Mouse (Mus musculus): Measurements from ENCODE around the gene Zfand4.
"Not testable (repeated sequence)": the region's sequence is repeated elsewhere in the genome, so short reads cannot be mapped to it uniquely, and the experiment has no call there.

The Zfand4 gene

GRCm38 (mm10) chr6:116264018-116264651 is at the start of gene Zfand4:
TSS of gene Zfand4 (plus strand) at chr6:116264222.
- DNase-seq, result peak; percentile 96 to 97

DNA sequence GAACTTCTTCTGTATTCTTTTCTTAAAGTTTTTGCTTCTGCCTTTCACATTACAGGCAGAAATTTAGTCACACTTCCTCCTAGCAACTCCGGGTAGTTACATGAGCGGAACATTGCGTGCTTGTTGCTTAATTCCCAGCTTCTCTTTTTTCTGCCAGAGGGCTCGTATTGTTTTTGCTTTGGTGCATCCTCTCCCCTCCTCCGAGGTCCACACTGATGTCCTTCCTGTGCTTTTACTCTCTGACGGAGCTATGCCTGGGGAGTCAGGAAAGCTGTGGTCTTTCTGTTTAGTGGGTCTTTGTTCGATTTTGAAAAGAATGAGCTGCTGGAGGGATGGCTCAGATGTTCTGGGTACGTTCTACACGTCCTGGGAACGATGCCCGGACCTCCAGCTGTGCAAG is 36.3 kb upstream of the Zfand4 start:
- DNase-seq, result no peak

- peak; percentile 79 to 80 for DNase-seq
Observed at GRCm38 (mm10) chr6:116228785-116229525, 35.1 kb upstream of the Zfand4 start.

DNA sequence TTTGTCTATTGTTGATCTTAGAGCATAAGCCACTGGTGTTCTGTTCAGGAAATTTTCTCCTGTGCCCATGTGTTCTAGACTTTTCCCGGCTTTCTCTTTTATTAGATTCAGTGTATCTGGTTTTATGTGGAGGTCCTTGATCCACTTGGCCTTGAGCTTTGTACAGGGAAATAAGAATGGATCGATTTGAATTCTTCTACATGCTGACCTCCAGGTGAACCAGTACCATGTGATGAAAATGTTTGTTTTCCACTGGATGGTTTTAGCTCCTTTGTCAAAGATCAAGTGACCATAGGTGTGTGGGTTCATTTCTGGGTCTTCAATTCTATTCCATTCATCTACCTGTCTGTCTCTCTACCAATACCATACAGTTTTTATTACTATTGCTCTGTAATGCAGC is 29.2 kb upstream of the Zfand4 start:
- not testable (repeated sequence) for DNase-seq

GRCm38 (mm10) chr6:116235336-116235735 is 28.7 kb upstream of the Zfand4 start:
- DNase-seq, result no peak

DNA sequence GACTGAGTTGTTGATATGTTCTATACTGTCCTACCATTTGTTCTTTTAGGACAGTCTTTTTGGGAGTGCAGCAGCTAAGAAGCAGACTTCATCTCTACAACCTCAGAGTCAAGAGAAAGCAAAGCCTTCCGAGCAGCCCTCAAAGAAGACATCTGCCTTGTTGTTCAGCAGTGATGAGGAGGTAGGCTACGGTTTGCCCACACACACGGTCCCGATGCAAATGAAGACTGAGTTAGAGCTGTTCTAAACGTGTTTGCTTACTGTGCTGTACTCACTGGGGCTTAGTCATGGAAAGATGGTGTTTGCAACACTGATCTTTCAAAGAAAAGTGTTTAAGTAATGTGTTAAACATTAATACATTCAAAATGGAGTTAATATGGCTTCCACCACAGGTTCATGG is 25.9 kb upstream of the Zfand4 start:
- no peak for DNase-seq

GRCm38 (mm10) chr6:116240371-116240770 is 23.7 kb upstream of the Zfand4 start:
- no peak for DNase-seq

DNA sequence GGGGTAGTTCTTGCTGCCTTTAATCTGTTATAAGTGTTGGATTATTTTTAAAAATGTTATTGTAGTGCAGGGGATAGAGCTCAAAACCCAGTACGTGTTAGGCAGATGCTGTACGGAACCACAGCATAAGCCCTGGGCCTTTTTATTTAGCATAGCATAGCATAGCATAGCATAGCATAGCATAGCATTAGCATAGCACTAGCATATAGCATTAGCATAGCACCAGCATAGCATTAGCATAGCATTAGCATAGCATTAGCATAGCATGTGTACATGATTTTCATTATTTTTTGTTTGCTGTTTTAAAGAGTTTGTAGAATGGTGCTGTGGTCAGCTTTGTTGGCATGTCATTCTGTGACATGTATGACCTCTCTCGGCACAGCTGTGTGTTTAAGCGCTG is 4.4 kb upstream of the Zfand4 start:
- DNase-seq, result no peak

- DNase-seq, result no peak
Observed at GRCm38 (mm10) chr6:116260481-116260880, 3.5 kb upstream of the Zfand4 start.

DNA sequence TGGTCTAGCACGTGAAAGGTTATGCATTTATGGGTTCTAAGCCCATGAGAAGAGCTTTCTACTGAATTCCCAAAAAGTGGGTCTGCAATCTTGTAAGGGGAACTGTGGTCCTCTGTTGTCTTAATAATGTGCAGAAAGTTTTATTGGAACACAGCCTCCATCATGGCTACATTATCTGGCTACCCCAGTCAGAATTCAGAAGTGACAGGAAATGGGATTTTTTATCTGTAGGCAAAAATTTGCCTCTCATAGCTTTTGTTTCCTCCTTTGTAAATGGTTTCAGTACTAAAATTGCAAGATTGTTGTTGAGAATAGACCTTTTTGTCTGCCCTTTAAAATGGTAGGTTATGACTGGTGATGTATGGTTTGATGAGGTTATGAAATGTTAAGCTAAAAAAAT is 1.2 kb upstream of the Zfand4 start:
- DNase-seq, result no peak

DNA sequence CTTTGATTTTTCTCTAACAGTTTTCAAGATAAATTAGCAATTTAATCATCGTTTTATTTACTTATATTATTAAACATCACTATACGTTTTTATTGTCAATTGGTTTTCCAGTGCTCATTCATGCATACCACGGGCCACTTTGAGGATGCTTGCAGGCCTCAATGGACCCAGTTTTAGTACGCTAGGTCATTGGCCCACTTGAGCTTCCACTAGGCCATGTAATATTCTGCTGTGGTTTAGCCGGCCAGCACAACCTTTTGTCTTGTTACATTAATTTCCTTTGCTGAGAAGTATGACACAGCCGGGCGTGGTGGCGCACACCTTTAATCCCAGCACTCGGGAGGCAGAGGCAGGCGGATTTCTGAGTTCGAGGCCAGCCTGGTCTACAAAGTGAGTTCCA is 814 bp downstream of the Zfand4 start:
- no peak for DNase-seq

DNA sequence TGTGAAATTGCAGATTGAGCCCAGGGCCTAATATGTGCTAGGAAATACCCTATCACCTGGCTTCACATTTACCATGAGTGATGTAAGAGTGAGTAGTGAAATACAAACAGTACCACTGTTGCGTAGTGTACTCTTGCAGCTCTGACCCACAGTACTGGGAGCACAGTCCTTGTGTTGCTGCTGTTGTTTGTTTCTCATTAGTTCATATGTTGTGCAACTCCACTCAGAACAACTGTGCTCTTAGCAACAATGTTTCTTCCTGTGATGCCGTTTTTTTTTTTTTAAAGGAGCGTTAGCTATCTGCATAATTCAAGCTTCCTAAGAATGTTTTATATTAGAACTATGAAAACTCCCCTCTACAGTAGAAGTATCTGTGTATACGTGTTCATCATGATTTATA is 1.6 kb downstream of the Zfand4 start:
- no peak for DNase-seq

- peak; percentile 20 to 37 for DNase-seq
Observed at GRCm38 (mm10) chr6:116266273-116267109, 2.5 kb downstream of the Zfand4 start.

DNA sequence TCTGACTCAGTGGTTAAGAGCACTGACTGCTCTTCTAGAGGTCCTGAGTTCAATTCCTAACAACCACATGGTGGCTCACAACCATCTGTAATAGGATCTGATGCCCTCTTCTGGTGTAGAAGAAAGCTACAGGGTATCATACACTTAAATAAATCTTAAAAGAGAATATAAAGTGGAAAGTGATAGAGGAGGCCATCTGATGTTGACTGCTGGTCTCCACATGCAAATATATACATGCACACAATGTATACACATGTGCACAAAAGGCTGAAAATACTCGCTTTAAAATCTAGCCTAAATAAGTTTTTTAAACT is 3.0 kb downstream of the Zfand4 start:
- no peak for DNase-seq

DNA sequence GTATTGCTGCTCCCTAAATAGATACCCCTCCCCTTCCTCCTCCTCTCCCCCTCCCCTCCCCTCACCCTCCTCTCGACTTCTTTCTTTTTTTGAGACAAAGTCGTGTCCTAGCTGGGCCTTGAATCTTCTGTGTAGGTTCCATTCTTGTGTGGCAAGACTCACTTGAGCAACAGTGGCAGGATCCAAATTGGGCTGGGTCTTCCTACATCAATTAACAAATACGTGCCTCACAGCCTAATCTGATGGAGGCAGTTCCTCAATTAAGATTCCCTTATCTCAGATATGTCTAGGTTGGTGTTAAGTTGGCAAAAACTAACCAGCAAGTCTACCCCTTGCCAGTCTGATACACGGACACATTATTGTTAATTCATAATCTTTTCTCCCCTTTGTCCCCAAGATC is 11.7 kb downstream of the Zfand4 start:
- no peak for DNase-seq

DNA sequence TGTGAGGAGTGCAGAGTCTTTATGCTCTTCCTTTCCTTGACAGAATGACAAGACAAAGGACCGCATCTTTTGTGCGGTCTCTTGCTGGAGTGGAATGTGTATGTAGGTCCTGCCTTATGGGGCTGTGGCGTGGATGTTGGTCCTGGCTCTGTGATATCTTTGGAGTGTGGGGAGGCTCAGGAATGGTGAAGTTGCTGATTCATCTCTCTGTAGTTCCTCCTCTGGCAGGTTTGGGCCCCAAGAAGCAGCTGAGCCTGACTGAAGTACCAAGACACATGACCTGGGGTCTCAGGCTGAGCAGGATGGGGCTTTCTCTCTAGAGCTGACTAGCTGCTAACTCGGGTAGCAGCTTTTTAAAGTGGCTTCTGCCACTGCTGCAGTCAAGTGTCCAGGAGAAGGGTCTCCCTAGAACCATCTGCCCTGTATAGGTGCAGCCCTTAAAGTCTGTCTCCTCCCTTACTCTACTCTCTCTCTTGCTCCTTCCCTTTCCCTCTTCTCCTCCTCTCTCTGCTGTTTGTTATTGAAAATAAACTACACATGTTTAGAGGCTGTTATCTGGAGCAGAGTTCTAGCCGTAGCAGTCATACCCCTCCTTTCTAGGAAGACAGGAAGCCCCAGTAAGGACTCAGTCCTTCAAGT is 14.8 kb downstream of the Zfand4 start:
- no peak for DNase-seq

DNA sequence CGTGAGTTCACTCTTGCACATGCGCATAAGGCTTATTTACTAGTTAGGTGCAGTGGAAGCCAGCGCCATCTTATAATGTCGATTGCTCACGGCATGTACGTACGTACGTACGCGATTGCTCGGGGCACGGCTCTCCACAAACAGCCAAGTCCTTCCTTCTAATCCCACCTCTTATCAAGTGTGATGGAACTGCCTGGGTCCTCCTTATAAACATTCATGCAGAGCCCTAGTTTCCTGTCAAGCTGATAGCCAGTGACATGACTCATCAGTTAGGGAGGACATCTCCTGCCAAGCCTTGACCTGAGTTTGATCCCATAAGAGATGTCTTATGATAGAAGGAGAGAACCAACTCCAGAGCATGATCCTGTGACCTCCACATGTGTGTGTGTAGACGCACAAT is 17.0 kb downstream of the Zfand4 start:
- DNase-seq, result no peak

GRCm38 (mm10) chr6:116282546-116282945 is 18.5 kb downstream of the Zfand4 start:
- DNase-seq, result peak; percentile 16 to 35

GRCm38 (mm10) chr6:116283280-116283679 is 19.3 kb downstream of the Zfand4 start:
- no peak for DNase-seq

GRCm38 (mm10) chr6:116286321-116286720 is 22.3 kb downstream of the Zfand4 start:
- DNase-seq, result no peak

GRCm38 (mm10) chr6:116286870-116287575 is 23.0 kb downstream of the Zfand4 start:
- DNase-seq, result peak in 1 of 2 experiments; percentile 36

DNA sequence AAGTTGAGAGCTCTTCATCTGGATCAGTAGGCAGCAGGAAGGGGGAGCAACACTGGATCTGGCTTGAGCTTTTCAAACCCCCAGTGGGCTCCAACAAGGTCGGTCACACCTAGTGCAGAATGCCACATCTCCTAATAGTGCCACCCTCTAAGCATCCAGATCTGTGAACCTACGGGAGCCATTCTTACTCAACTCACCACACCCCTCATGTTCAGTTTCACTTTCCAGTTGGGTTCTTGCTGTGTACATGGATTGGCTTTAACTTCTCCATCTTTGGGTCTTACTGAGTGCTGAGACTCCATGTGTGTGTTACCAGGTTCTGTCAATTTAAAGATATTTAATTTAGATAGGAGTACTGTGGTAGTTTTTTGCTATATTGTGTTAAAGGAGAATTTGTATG is 47.4 kb downstream of the Zfand4 start:
- DNase-seq, result no peak

DNA sequence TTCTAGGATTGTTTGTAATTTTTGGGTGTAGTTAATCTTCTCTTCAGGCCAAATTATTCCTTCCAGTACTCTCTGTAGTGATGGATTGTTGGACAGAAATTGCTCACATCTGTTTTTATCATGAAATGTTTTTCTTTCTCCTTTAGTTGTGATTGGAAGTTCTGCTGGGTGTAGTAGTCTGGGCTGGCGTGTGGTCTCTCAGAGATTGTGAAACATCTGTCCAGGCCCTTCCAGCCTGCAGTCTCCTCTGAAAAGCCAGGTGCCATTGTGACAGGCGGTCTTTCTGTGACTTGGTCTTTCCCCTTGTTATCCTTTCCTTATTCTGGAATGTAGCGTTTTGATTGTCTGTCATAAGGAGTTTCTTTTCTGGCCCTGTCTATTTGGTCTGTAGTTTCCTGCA is 55.2 kb downstream of the Zfand4 start:
- no peak for DNase-seq
